Mouse (Mus musculus): ENCODE results near the gene Ralb.

DNA sequence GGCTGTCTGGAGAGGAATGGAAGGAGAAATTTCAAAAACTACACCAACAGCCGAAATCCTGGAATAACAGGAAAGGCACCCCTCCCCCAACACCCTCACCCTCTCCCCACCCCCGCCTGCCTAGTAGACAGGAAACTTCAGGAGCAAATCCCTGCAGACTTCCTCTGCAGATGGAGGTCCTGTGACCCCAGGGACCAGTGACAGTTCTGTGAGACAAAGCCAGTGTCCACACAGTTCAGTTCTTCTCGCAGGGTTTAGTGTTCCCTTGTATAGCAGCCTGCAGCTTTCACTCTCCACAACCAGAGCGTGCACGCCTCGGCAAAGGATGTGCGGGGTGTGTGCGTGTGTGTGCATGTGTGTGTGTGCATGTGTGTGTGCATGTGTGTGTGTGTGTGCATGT lies 6.3 kb upstream of the Ralb start:
- TF ChIP-seq CTCF (conservative IDR thresholded peaks at IDR 0.05; ENCODE audit: insufficient read depth, insufficient read length, low read depth, low read length) = no peak
- TF ChIP-seq POLR2A (IDR thresholded peaks at IDR 0.05; ENCODE audit: low read depth, low read length) = no peak

Data from kidney, adult 2 months (tissue).